Mouse (Mus musculus) heart, postnatal 0 days (tissue): Measurements from ENCODE around the gene Aif1. TPM values are rescaled to one million over a fixed set of nuclear protein-coding genes. Genes with fewer than 3 reads are reported as not detected.
A peak's percentile ranks its signal among the peaks of the same experiment; 100 is the strongest.

Experiments
- ATAC-seq: fragments of 200-750 bp; cut with Nextera tagmentation; 2 replicates; pipeline ENCODE4 v1.8.0; 2017; ENCODE audit warnings: low read depth, moderate number of reproducible peaks, moderate library complexity; ENCODE audit not compliant: insufficient read depth
- DNase-seq: peaks from one replicate; pipeline ENCODE4 v3.0.0-alpha.2; 2016; ENCODE audit warnings: low spot score
- H3K27ac ChIP-seq: fragments of 300-500 bp; sonication (generic); 2 replicates; pipeline ENCODE4 v1.5.1; 2014; ENCODE audit warnings: low read depth, mild to moderate bottlenecking
- H3K27me3 ChIP-seq: fragments of 300-500 bp; sonication (generic); 2 replicates; pipeline ENCODE4 v1.6.1; 2014; ENCODE audit warnings: low read length, mixed read lengths; ENCODE audit not compliant: control insufficient read depth, insufficient read depth
- H3K36me3 ChIP-seq: fragments of 300-500 bp; sonication (generic); replicated peaks from 2 replicates; pipeline ENCODE4 v1.6.1; 2014; ENCODE audit warnings: low read length, mixed read lengths; ENCODE audit not compliant: control insufficient read depth, insufficient read depth
- H3K4me1 ChIP-seq: fragments of 300-500 bp; sonication (generic); 2 replicates; pipeline ENCODE4 v1.6.1; 2014; ENCODE audit warnings: antibody characterized with exemption; ENCODE audit not compliant: control insufficient read depth, insufficient read depth
- H3K4me2 ChIP-seq: fragments of 300-500 bp; sonication (generic); 2 replicates; pipeline ENCODE4 v1.6.1; 2014; ENCODE audit warnings: low read depth, mild to moderate bottlenecking, low read length, moderate library complexity
- H3K4me3 ChIP-seq: fragments of 300-500 bp; sonication (generic); 2 replicates; pipeline ENCODE4 v1.5.1; 2014; ENCODE audit warnings: low read depth, low read length
- H3K9ac ChIP-seq: fragments of 300-500 bp; sonication (generic); replicated peaks from 2 replicates; pipeline ENCODE4 v1.6.1; 2014; ENCODE audit warnings: low read depth, low read length, mixed read lengths
- H3K9me3 ChIP-seq: fragments of 300-500 bp; sonication (generic); replicated peaks from 2 replicates; pipeline ENCODE4 v1.6.1; 2016; ENCODE audit warnings: low read length; ENCODE audit not compliant: control insufficient read depth
- CTCF ChIP-seq: IDR thresholded peaks from 2 replicates; pipeline ENCODE4 v1.5.1; 2016; ENCODE audit warnings: antibody characterized with exemption, control low read depth, low read depth
- EP300 ChIP-seq: IDR thresholded peaks from 2 replicates; pipeline ENCODE4 v1.6.1; 2016; ENCODE audit warnings: antibody characterized with exemption, low read depth
- WGBS: fragments of 180-500 bp; shearing (Covaris S2); extraction: QIAGEN DNeasy Blood & Tissue Kit; methylation state at CpG from one replicate; pipeline ENCODE4 v1.1.7; 2014; 5-methylcytosine and 5-hydroxymethylcytosine counted together
- polyA plus RNA-seq: library from polyadenylated mRNA; unstranded; fragments of >200 nt; fragmentation: Nextera tagmentation; extraction: Ambion mirVana; gene quantifications from 2 replicates; pipeline ENCODE4 v1.2.1, GENCODE M21; 2015
- total RNA-seq: library from RNA; depleted of rRNA; stranded (reverse); fragments of >200 nt; gene quantifications from 2 replicates; pipeline ENCODE4 v1.2.3, GENCODE M21; 2014; ENCODE audit warnings: low replicate concordance

The Aif1 gene
- total and polyA plus RNA-seq, 2 experiments from 2014 or later: 1.8 to 7.5 TPM

DNA sequence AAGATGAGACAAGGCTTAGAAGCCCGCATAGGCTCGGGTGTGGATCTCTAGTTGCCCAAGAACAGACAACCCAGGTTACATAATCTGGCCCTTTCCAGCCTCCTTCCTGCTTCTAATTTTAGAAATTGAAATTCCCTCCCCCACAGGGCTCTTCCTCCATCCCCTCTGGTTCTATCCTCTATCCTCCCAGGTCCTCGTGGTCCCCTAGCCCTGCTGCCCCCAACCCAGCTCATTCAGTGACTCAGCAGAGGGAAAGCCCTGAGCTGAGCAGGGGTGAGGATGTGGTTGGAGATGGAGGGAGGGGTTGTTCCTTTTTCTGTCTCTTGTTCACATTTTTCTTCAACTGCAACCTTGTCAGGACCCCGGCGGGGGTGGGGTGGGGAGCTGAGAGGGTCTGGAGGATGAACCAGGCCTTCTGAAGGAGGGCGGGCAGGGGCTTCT is 43.8 kb upstream of the Aif1 start:
- WGBS: 54% methylated on average over 6 of the region's 6 CpGs
- Histone ChIP-seq H3K9ac (no peak overlapping the region), H3K27ac (peak overlapping the region; percentile 84), H3K27me3 (no peaks in the 10 kb centered on the region), H3K4me1 (peaks cover 9% of the 10 kb centered on the region; the same call in 1 of the 2 replicates), H3K9me3 (no peaks in the 10 kb centered on the region), H3K36me3 (0 out of 2 replicates have a peak, but pooled peaks cover 9% of the 10 kb centered on the region), H3K4me2 (no peak overlapping the region), H3K4me3 (no peak overlapping the region)
- DNase-seq (no peak), ATAC-seq (no peak)
- TF ChIP-seq EP300 (no peak), CTCF (no peak)

DNA sequence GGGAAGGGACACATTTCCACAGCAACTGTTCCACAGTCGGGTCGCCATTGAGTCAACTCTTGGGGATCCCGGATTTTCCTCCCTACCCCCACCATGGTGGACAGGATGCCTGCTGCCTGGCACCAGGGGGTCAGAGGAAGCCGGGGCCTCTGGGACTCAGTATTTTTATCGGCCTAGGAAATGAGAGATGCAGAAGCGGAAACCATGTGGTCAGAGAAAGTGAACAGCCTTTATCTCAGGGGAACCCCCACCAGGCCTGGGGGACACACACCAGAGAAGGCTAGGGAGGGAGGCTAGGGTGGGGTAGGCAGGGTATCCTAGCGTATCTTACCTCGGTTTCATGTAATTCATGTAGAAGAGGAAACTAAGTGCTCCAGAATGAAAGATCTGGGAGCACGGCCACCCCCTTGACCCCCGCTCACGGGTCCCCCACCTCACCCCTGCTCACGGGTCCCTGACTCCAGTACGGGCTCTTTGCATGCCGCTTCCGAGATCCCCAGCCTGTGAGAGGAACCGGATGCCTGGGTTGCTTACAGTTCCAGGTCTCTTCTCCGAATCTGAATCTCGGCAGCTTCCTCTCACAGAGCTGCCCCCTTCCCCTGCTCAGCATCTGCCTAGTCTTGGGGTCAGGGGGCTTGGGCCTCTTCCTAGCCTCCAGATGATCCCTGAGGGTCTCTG is 42.8 kb upstream of the Aif1 start:
- no peak overlapping the region for H3K4me3 ChIP-seq
- H3K36me3 ChIP-seq: 0 out of 2 replicates have a peak, but pooled peaks cover 9% of the 10 kb centered on the region
- H3K27ac ChIP-seq: peak overlapping the region; percentile 84
- peak overlapping the region; percentile 12; the same call in 1 of the 2 replicates for H3K4me2 ChIP-seq
- no peaks in the 10 kb centered on the region for H3K27me3 ChIP-seq
- ATAC-seq (peak; percentile 57), DNase-seq (no peak)
- H3K9me3 ChIP-seq: no peaks in the 10 kb centered on the region
- TF ChIP-seq CTCF (no peak), EP300 (peak; percentile 72; the same call in 1 of the 2 replicates)
- peaks cover 9% of the 10 kb centered on the region; the same call in 1 of the 2 replicates for H3K4me1 ChIP-seq
- H3K9ac ChIP-seq: no peak overlapping the region
- WGBS: 61% methylated on average over 18 of the region's 18 CpGs

DNA sequence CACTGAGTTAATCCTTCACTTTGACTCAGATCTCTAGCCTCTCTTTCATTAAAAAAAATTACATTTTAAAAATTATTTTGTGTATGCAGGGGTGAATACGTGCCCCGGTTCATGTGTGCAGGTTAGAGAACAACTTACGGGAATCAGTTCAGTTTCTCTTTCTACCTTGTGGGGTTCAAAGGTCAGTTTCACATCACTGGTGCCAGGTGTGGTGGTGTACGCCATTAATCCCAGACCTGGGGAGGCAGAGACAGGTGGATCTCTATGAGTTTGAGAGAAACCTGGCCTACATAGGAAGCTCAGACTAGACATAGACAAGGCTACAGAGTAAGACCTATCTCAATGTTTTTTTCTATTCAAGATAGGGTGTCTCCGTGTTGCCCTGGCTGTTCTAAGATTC is 37.2 kb upstream of the Aif1 start:
- TF ChIP-seq CTCF: no peak
- TF ChIP-seq EP300: no peak
- no peaks in the 10 kb centered on the region for H3K27me3 ChIP-seq
- no peak for DNase-seq
- no peak overlapping the region for H3K4me3 ChIP-seq
- ATAC-seq: no peak
- H3K9me3 ChIP-seq: no peaks in the 10 kb centered on the region
- no peak overlapping the region for H3K9ac ChIP-seq
- no peaks in the 10 kb centered on the region for H3K4me1 ChIP-seq
- H3K4me2 ChIP-seq: no peak overlapping the region
- H3K27ac ChIP-seq: no peak overlapping the region
- WGBS: 86% methylated on average over 5 of the region's 5 CpGs
- no peaks in the 10 kb centered on the region for H3K36me3 ChIP-seq

DNA sequence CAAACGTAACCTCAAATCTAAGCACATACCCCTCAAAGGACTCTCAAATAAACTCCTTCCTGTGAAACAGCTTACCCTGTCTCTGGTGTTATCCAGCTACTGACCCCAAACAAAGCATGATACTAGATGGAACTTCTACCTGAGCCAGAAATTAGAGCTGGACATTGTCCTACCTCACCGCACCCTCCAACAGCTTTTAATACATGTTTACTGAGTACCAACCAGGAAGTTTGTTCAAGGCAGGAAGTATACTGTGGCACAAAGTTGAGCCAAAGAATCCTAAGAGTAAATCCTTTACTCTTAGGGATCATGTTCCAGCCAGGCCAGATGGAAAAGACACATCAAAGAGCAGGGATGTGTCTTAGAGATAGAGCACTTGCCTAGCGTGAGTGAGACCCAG is 34.7 kb upstream of the Aif1 start:
- H3K36me3 ChIP-seq: no peaks in the 10 kb centered on the region
- H3K27me3 ChIP-seq: no peaks in the 10 kb centered on the region
- H3K4me1 ChIP-seq: no peaks in the 10 kb centered on the region
- no peak overlapping the region for H3K27ac ChIP-seq
- H3K4me2 ChIP-seq: no peak overlapping the region
- 64% methylated on average over 3 of the region's 3 CpGs for WGBS
- ATAC-seq: no peak
- no peak overlapping the region for H3K4me3 ChIP-seq
- TF ChIP-seq CTCF: no peak
- TF ChIP-seq EP300: no peak
- H3K9ac ChIP-seq: no peak overlapping the region
- H3K9me3 ChIP-seq: no peaks in the 10 kb centered on the region
- no peak for DNase-seq

DNA sequence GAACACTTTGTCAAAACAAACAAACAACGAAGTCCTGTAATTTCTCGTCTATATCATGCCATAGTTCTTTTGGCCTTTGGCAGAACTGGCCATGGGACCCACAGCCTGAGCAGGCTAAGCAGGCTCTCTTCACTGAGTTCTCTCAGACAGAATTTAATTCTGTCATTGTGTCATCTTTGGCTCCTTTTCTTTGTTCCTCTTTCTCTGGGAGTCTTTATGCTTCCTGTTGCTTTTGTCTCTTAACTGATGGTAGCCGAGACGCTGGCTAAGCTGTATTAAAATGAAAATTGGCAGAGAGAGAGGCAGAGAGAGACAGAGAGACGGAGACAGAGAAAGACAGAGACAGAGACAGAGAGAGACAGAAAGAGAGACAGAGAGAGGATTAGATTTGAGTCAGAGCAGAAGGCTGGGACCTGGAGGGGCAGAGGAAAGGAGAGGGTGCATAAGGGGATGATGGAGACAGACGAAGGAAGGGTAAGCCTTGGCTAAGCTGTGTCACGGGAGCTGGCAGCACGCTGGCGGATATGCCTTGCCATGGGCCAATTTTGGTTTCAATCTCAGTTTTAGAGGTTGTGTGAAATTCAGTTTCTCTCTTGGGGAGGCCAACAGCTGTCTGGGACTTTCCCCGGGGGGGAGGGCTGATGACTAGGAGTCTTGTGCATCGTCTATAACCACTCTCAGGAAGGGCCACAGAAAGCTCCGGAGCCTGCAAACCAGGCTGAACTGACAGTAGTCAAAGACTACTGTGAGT is 34.1 kb upstream of the Aif1 start:
- H3K4me3 ChIP-seq: no peak overlapping the region
- ATAC-seq (no peak), DNase-seq (no peak)
- WGBS: 67% methylated on average over 12 of the region's 12 CpGs
- H3K27me3 ChIP-seq: 0 out of 2 replicates have a peak, but pooled peaks cover 4% of the 10 kb centered on the region
- no peaks in the 10 kb centered on the region for H3K36me3 ChIP-seq
- H3K9me3 ChIP-seq: no peaks in the 10 kb centered on the region
- H3K27ac ChIP-seq: no peak overlapping the region
- TF ChIP-seq EP300 (no peak), CTCF (no peak)
- no peaks in the 10 kb centered on the region for H3K4me1 ChIP-seq
- no peak overlapping the region for H3K4me2 ChIP-seq
- H3K9ac ChIP-seq: no peak overlapping the region
